Mouse (Mus musculus) brain, embryonic 14.5 days (tissue): ENCODE results near the gene Naa35. TPM values are rescaled to one million over a fixed set of nuclear protein-coding genes. Genes with fewer than 3 reads are reported as not detected.

Source experiments
- DNase-seq: peaks from one replicate; pipeline ENCODE4 v3.0.0-alpha.2; 2011; ENCODE audit warnings: low read depth
- CTCF ChIP-seq: fragments of 200-500 bp; IDR thresholded peaks from 2 replicates; pipeline ENCODE4 v1.5.1; 2012; ENCODE audit warnings: inconsistent platforms, mild to moderate bottlenecking, moderate library complexity, borderline replicate concordance; ENCODE audit not compliant: insufficient read depth, insufficient read length; ENCODE audit errors: extremely low read depth
- POLR2A ChIP-seq: fragments of 200-500 bp; IDR thresholded peaks from 2 replicates; pipeline ENCODE4 v1.6.1; 2012; ENCODE audit warnings: mild to moderate bottlenecking, inconsistent platforms, borderline replicate concordance; ENCODE audit not compliant: poor library complexity, insufficient read depth, insufficient read length, severe bottlenecking; ENCODE audit errors: extremely low read depth
- polyA plus RNA-seq: library from polyadenylated mRNA; depleted of rRNA; stranded (reverse); fragments of >200 nt; gene quantifications from 2 replicates; pipeline ENCODE4 v1.2.3, GENCODE M21; 2012

The Naa35 gene
- polyA plus RNA-seq, 1 experiment = 114 TPM

GRCm38 (mm10) chr13:59618463-59618862, 33.4 kb downstream of the Naa35 start:
- DNase-seq = no peak
- TF ChIP-seq CTCF (no peak), POLR2A (no peak)

GRCm38 (mm10) chr13:59621643-59622489, 36.8 kb downstream of the Naa35 start:
- no peak for DNase-seq
- TF ChIP-seq POLR2A (no peak), CTCF (no peak)

GRCm38 (mm10) chr13:59624389-59624788, 39.3 kb downstream of the Naa35 start:
- TF ChIP-seq CTCF (no peak), POLR2A (no peak)
- DNase-seq = no peak

- TF ChIP-seq POLR2A (no peak), CTCF (no peak)
Observed at GRCm38 (mm10) chr13:59624903-59625302, 39.8 kb downstream of the Naa35 start.

GRCm38 (mm10) chr13:59626739-59627138, 41.7 kb downstream of the Naa35 start:
- DNase-seq = no peak
- no peak for TF ChIP-seq CTCF
- TF ChIP-seq POLR2A = no peak

More at GRCm38 (mm10) chr13:59624903-59625302, 39.8 kb downstream of the Naa35 start:
- no peak for DNase-seq

- no peak for DNase-seq
Observed at GRCm38 (mm10) chr13:59634637-59635036, 49.6 kb downstream of the Naa35 start.

GRCm38 (mm10) chr13:59637800-59638199, 52.7 kb downstream of the Naa35 start:
- no peak for DNase-seq
- TF ChIP-seq CTCF (no peak), POLR2A (no peak)

More at GRCm38 (mm10) chr13:59634637-59635036, 49.6 kb downstream of the Naa35 start:
- TF ChIP-seq CTCF (no peak), POLR2A (no peak)

GRCm38 (mm10) chr13:59639368-59640177, 54.5 kb downstream of the Naa35 start:
- TF ChIP-seq POLR2A (no peak), CTCF (no peak)
- no peak for DNase-seq

- TF ChIP-seq CTCF = no peak
- no peak for TF ChIP-seq POLR2A
- DNase-seq = no peak
Observed at GRCm38 (mm10) chr13:59640178-59640440, 55.0 kb downstream of the Naa35 start.

GRCm38 (mm10) chr13:59642818-59643217, 57.8 kb downstream of the Naa35 start:
- no peak for DNase-seq
- TF ChIP-seq POLR2A (no peak), CTCF (no peak)

GRCm38 (mm10) chr13:59645491-59645890, 60.4 kb downstream of the Naa35 start:
- TF ChIP-seq CTCF (no peak), POLR2A (no peak)
- DNase-seq = no peak
